Mouse (Mus musculus) megakaryocyte-erythroid progenitor cell, adult 5-6 weeks (primary cell): ENCODE results near the gene Itpr1. TPM values are rescaled to one million over a fixed set of nuclear protein-coding genes. Genes with fewer than 3 reads are reported as not detected.

ENCODE experiments used
- ATAC-seq: replicated peaks from 2 replicates; pipeline ENCODE4 v1.8.0; 2016; ENCODE audit warnings: mild to moderate bottlenecking, inconsistent platforms; ENCODE audit not compliant: severe bottlenecking, poor library complexity, low FRiP score, low TSS enrichment
- total RNA-seq, 2 experiments: library from RNA; stranded (forward) in 1 of 2; stranded (reverse) in 1 of 2; fragments of 200-1000, 215-1000 nt in 1 of 2; fragments of >200 nt in 1 of 2; fragmentation: Nextera tagmentation in 1 of 2; gene quantifications; 2 replicates each; pipeline ENCODE4 v1.2.3; 2014 to 2017

The Itpr1 gene
- total RNA-seq, 2 experiments from 2014 or later: 24.8 to 57.6 TPM

- ATAC-seq: no peak
Measured at GRCm38 (mm10) chr6:108211896-108212880, 708 bp upstream of the Itpr1 start.

- ATAC-seq: no peak
Measured at GRCm38 (mm10) chr6:108213481-108214293, 791 bp downstream of the Itpr1 start.

- ATAC-seq: no peak
Measured at GRCm38 (mm10) chr6:108214294-108214925, 1.5 kb downstream of the Itpr1 start.

GRCm38 (mm10) chr6:108216091-108216490 is 3.2 kb downstream of the Itpr1 start:
- ATAC-seq: no peak

GRCm38 (mm10) chr6:108216832-108217231 is 3.9 kb downstream of the Itpr1 start:
- ATAC-seq: no peak

- ATAC-seq: no peak
Measured at GRCm38 (mm10) chr6:108217987-108218386, 5.1 kb downstream of the Itpr1 start.

- no peak for ATAC-seq
Measured at GRCm38 (mm10) chr6:108222435-108222834, 9.5 kb downstream of the Itpr1 start.

- no peak for ATAC-seq
Measured at GRCm38 (mm10) chr6:108222875-108223274, 10.0 kb downstream of the Itpr1 start.

GRCm38 (mm10) chr6:108224361-108224760 is 11.5 kb downstream of the Itpr1 start:
- ATAC-seq: no peak

- no peak for ATAC-seq
Measured at GRCm38 (mm10) chr6:108225027-108225426, 12.1 kb downstream of the Itpr1 start.

GRCm38 (mm10) chr6:108226230-108226629 is 13.3 kb downstream of the Itpr1 start:
- no peak for ATAC-seq

- no peak for ATAC-seq
Measured at GRCm38 (mm10) chr6:108227461-108227860, 14.6 kb downstream of the Itpr1 start.

GRCm38 (mm10) chr6:108228048-108228447 is 15.2 kb downstream of the Itpr1 start:
- no peak for ATAC-seq

GRCm38 (mm10) chr6:108228601-108229000 is 15.7 kb downstream of the Itpr1 start:
- no peak for ATAC-seq

- ATAC-seq: no peak
Measured at GRCm38 (mm10) chr6:108230608-108231007, 17.7 kb downstream of the Itpr1 start.

GRCm38 (mm10) chr6:108231892-108232710 is 19.2 kb downstream of the Itpr1 start:
- peak; percentile 13; the same call in 1 of the 2 replicates for ATAC-seq

- ATAC-seq: peak; percentile 71
Measured at GRCm38 (mm10) chr6:108233070-108233469, 20.2 kb downstream of the Itpr1 start.

GRCm38 (mm10) chr6:108234536-108234935 is 21.6 kb downstream of the Itpr1 start:
- ATAC-seq: no peak

GRCm38 (mm10) chr6:108235680-108236123 is 22.8 kb downstream of the Itpr1 start:
- no peak for ATAC-seq
